Mouse (Mus musculus) thymus, adult 2 months (tissue): ENCODE results near the gene Vmp1.

Experiments
- CTCF ChIP-seq: fragments of 200-500 bp; IDR thresholded peaks from 2 replicates; pipeline ENCODE4 v1.5.1; 2012; ENCODE audit warnings: mild to moderate bottlenecking, control low read depth, low read length, moderate library complexity, borderline replicate concordance; ENCODE audit not compliant: control insufficient read depth, poor library complexity, insufficient read depth; ENCODE audit errors: extremely low read depth
- POLR2A ChIP-seq: fragments of 200-500 bp; IDR thresholded peaks from 2 replicates; pipeline ENCODE4 v1.6.1; 2012; ENCODE audit warnings: mild to moderate bottlenecking, low read length, control low read depth, moderate library complexity; ENCODE audit not compliant: control insufficient read depth, poor library complexity, insufficient read depth; ENCODE audit errors: extremely low read depth

DNA sequence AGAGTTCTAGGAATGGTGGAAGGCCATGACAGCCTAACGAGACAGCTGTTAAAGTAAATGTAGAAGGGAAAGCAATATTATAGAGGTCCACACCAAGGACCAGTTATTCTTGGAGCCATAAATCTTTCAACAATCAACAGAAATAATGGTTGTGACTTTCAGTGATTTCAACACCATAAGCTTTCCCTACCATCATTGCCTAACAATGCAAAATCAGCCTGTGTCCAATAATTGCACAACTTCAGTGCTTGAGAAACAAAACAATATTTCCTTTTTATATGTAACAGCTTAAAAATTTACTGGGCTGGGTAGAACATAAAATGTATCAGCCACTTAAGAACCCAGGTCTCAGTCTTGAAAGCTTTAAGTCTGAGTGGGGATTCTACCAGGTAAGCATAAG, 79.9 kb downstream of the Vmp1 start:
- TF ChIP-seq POLR2A, result no peak
- TF ChIP-seq CTCF, result no peak
